Mouse (Mus musculus): ENCODE results near the gene Tmem11.

DNA sequence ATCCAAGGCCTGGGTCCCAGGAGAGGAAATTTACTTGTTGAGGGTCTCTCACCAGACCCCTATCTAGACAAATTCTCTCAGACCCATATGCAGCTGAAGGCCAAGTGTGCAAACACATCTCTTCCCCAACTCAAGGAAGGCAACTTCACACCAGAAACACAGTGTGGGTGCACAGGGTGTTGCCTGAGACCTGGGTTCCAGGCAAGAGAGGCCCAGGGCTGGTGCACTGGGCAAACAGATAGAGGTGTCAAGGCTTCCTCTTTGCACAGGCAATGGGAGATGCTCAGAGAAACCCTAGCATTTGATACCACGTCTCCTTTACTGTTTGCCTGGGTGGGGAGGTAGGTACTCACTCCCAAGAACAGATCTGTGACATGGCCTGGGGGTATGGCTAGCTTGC, 45.9 kb upstream of the Tmem11 start:
- TF ChIP-seq HCFC1 (IDR thresholded peaks at IDR 0.05; ENCODE audit: borderline replicate concordance, insufficient read depth, low read length) (no peak), ZNF384 (IDR thresholded peaks at IDR 0.05; ENCODE audit: low read depth, low read length) (no peak), MAFK (IDR thresholded peaks at IDR 0.05; ENCODE audit: insufficient read depth, low read depth, low read length) (no peak), CHD2 (IDR thresholded peaks at IDR 0.05; ENCODE audit: low read depth, low read length) (no peak), ZC3H11A (IDR thresholded peaks at IDR 0.05; ENCODE audit: borderline replicate concordance, low read depth, low read length) (no peak)
